10 mouse cellular contexts compared by ENCODE assay signal in the genomic region with DNA sequence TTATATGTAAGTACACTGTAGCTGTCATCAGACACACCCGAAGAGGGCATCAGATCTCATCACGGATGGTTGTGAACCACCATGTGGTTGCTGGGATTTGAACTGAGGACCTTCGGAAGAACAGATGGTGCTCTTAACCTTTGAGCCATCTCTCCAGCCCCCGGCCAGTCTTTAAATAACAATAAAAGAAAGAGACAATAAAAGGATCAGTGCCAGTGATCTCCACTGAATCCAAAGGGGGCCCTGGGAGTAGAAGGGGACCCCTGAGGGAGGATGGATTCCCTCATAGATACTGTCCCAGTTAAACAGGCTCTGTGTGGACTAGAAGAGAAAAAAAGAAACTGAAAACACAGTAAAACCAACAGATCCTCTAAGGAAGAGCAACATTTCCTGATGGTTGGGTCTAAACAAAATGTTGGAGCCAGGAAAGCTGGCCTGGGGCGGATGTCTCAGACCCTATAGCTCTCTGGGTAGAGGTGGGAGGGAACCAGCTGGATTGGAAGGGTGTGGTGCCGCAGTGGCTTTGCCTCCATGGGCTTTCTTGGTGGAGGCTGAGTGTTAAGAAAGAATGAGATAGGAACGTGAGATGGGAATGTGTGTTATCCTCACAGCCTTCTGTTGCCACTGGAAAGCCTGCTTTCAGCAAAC. TPM values are rescaled to one million over a fixed set of nuclear protein-coding genes. Genes with fewer than 3 reads are reported as not detected.
A peak's percentile ranks its signal among the peaks of the same experiment; 100 is the strongest.
DNase-seq lines count a peak whose midpoint lies in the region; ATAC-seq and TF ChIP-seq lines count a peak whose summit lies in the region.
"Had no signal": no experiment of that assay in that cellular context is flagged by ENCODE, and none has a peak within 500 bp of the region (broad histone marks: within the 10 kb centered on the region; RNA-seq: fewer than 3 reads in every experiment).

No protein-coding gene starts in this region.

- H3K27me3 ChIP-seq in liver, embryonic 14.5 days (ENCODE audit: control insufficient read depth, insufficient read depth, low read length) = peaks cover 3% of the 10 kb centered on the region; the same call in 1 of the 2 replicates
- no peaks in the 10 kb centered on the region for H3K27me3 ChIP-seq in forebrain, postnatal 0 days (ENCODE audit: insufficient read depth, low read length)
- H3K27me3 ChIP-seq in midbrain, postnatal 0 days (ENCODE audit: insufficient read depth, low read length) = no peaks in the 10 kb centered on the region
- H3K27me3 ChIP-seq in liver, embryonic 11.5 days (replicated peaks; ENCODE audit: control insufficient read depth, insufficient read depth, low read length) = no peaks in the 10 kb centered on the region

- no peak overlapping the region for H3K4me2 ChIP-seq in liver, embryonic 14.5 days (ENCODE audit: low read depth)
- peak overlapping the region; percentile 96 for H3K4me2 ChIP-seq in forebrain, postnatal 0 days (ENCODE audit: low read depth)
- H3K4me2 ChIP-seq in midbrain, postnatal 0 days (ENCODE audit: low read depth, low read length, poor library complexity, severe bottlenecking) = peak overlapping the region; percentile 22; the same call in 1 of the 2 replicates
- no peak overlapping the region for H3K4me2 ChIP-seq in liver, embryonic 11.5 days

- no peak overlapping the region for H3K9ac ChIP-seq in liver, embryonic 14.5 days (replicated peaks)
- no peak overlapping the region for H3K9ac ChIP-seq in forebrain, postnatal 0 days
- H3K9ac ChIP-seq in midbrain, postnatal 0 days (replicated peaks; ENCODE audit: low read length, poor library complexity, severe bottlenecking) = no peak overlapping the region
- no peak overlapping the region for H3K9ac ChIP-seq in liver, embryonic 11.5 days (ENCODE audit: low read depth, low read length)

- TF ChIP-seq EP300 in liver, embryonic 14.5 days (IDR thresholded peaks at IDR 0.05; ENCODE audit: low read depth) = 0 out of 2 replicates have a peak, but pooled peaks have one; percentile 14

- no peak overlapping the region for H3K4me3 ChIP-seq in liver, embryonic 14.5 days (ENCODE audit: insufficient read depth in 1 of 2, low read depth in 2 of 2, low read length in 2 of 2)
- no peak overlapping the region; the same call in 1 of the 2 replicates for H3K4me3 ChIP-seq in forebrain, postnatal 0 days (ENCODE audit: low read depth, low read length)
- H3K4me3 ChIP-seq in midbrain, postnatal 0 days (ENCODE audit: low read depth, low read length) = 0 out of 2 replicates have a peak overlapping the region, but pooled peaks have one; percentile 3
- H3K4me3 ChIP-seq in liver, embryonic 11.5 days (ENCODE audit: low read depth, low read length) = no peak overlapping the region

- WGBS in liver, embryonic 14.5 days (ENCODE audit: insufficient replicate concordance) = 47% methylated on average over 7 of the region's 7 CpGs
- WGBS in forebrain, postnatal 0 days = 32% methylated on average over 7 of the region's 7 CpGs
- 25% methylated on average over 7 of the region's 7 CpGs for WGBS in midbrain, postnatal 0 days
- 66% methylated on average over 7 of the region's 7 CpGs for WGBS in liver, embryonic 11.5 days

- no peak overlapping the region for H3K27ac ChIP-seq in liver, embryonic 14.5 days
- peak overlapping the region; percentile 4; the same call in 1 of the 2 replicates for H3K27ac ChIP-seq in forebrain, postnatal 0 days (ENCODE audit: low read depth, low read length)
- H3K27ac ChIP-seq in midbrain, postnatal 0 days (ENCODE audit: low read depth, low read length) = no peak overlapping the region; the same call in 1 of the 2 replicates
- no peak overlapping the region for H3K27ac ChIP-seq in liver, embryonic 11.5 days (ENCODE audit: low read depth, low read length)

- DNase-seq in embryo, embryonic 10.5 days (ENCODE audit: low spot score) = peak; percentile 23
- no peak for DNase-seq in embryo, embryonic 9.5 days (ENCODE audit: extremely low spot score)
- DNase-seq in liver, embryonic 14.5 days (ENCODE audit: low read depth in 3 of 3, low spot score in 3 of 3) = no peak
- no peak for DNase-seq in liver
- DNase-seq in forebrain, postnatal 0 days = no peak
- no peak for DNase-seq in midbrain, postnatal 0 days (ENCODE audit: low spot score)
- no peak for DNase-seq in frontal cortex, postnatal 36 days (ENCODE audit: low spot score in 2 of 2)
- no peak for DNase-seq in liver, embryonic 11.5 days (ENCODE audit: low spot score)
- DNase-seq: cerebellum, adult 11-12 months had no signal

- no peaks in the 10 kb centered on the region for H3K36me3 ChIP-seq in liver, embryonic 14.5 days (replicated peaks; ENCODE audit: control insufficient read depth, insufficient read depth, low read depth)
- H3K36me3 ChIP-seq in forebrain, postnatal 0 days (ENCODE audit: insufficient read depth) = no peaks in the 10 kb centered on the region
- H3K36me3 ChIP-seq in midbrain, postnatal 0 days (ENCODE audit: insufficient read depth, low read length) = no peaks in the 10 kb centered on the region
- H3K36me3 ChIP-seq in liver, embryonic 11.5 days (ENCODE audit: control insufficient read depth, insufficient read depth, low read length) = no peaks in the 10 kb centered on the region

- H3K9me3 ChIP-seq in liver, embryonic 14.5 days (ENCODE audit: control insufficient read depth, low read length) = no peaks in the 10 kb centered on the region
- H3K9me3 ChIP-seq in forebrain, postnatal 0 days (ENCODE audit: low read length) = no peaks in the 10 kb centered on the region
- no peaks in the 10 kb centered on the region for H3K9me3 ChIP-seq in midbrain, postnatal 0 days (ENCODE audit: low read length)
- no peaks in the 10 kb centered on the region for H3K9me3 ChIP-seq in liver, embryonic 11.5 days (ENCODE audit: control insufficient read depth, low read length)

- no peak for TF ChIP-seq CTCF in liver, embryonic 14.5 days (IDR thresholded peaks at IDR 0.05; ENCODE audit: low read depth)
- no peak for TF ChIP-seq CTCF in forebrain, postnatal 0 days (IDR thresholded peaks at IDR 0.05; ENCODE audit: low read depth)
- no peak for TF ChIP-seq CTCF in midbrain, postnatal 0 days (IDR thresholded peaks at IDR 0.05)

- peaks cover 24 to 36% of the 10 kb centered on the region in 2 experiments for H3K4me1 ChIP-seq in liver, embryonic 14.5 days (replicated peaks; ENCODE audit: control insufficient read depth in 2 of 2, insufficient read depth in 2 of 2, low read length in 1 of 2)
- peaks cover 26% of the 10 kb centered on the region for H3K4me1 ChIP-seq in forebrain, postnatal 0 days (ENCODE audit: insufficient read depth)
- H3K4me1 ChIP-seq in midbrain, postnatal 0 days (ENCODE audit: insufficient read depth, low read length) = peaks cover 16% of the 10 kb centered on the region
- peaks cover 38% of the 10 kb centered on the region for H3K4me1 ChIP-seq in liver, embryonic 11.5 days (replicated peaks; ENCODE audit: control insufficient read depth, insufficient read depth, low read length)

- no peak for ATAC-seq in liver, embryonic 14.5 days (ENCODE audit: insufficient read depth)
- ATAC-seq in forebrain, postnatal 0 days = no peak
- ATAC-seq in midbrain, postnatal 0 days (ENCODE audit: low FRiP score) = no peak
- no peak for ATAC-seq in liver, embryonic 11.5 days (replicated peaks; ENCODE audit: low FRiP score)
- ATAC-seq: activated CD4-positive, CD25-positive, alpha-beta regulatory T cell, adult 4 months had no signal

RNA-seq across cellular contexts. Expression of a gene that starts 4.1 kb away (rescaled TPM):
- 52.9 and 62.7 TPM in 2 replicates for polyA plus RNA-seq in liver, embryonic 14.5 days (2012; rRNA removed)
- polyA plus RNA-seq in liver, embryonic 14.5 days (2014; fragmentation: Nextera tagmentation; extraction: Ambion mirVana) = 82.7 and 90.1 TPM in 2 replicates
- 128 and 150 TPM in 2 replicates for total RNA-seq in forebrain, postnatal 0 days (2014; rRNA removed)
- polyA plus RNA-seq in forebrain, postnatal 0 days (2015; fragmentation: Nextera tagmentation; extraction: Ambion mirVana) = 307 and 319 TPM in 2 replicates
- 116 and 122 TPM in 2 replicates for total RNA-seq in midbrain, postnatal 0 days (2014; rRNA removed)
- 181 and 187 TPM in 2 replicates for polyA plus RNA-seq in midbrain, postnatal 0 days (2015; fragmentation: Nextera tagmentation; extraction: Ambion mirVana)
- 294 and 295 TPM in 2 replicates for polyA plus RNA-seq in liver, embryonic 11.5 days (2014; fragmentation: Nextera tagmentation; extraction: Ambion mirVana)

Comparison
In these comparisons a context has a peak if more than half of its experiments do, and no peak if none do; other contexts are left out.
1. H3K4me2 ChIP-seq: peak in forebrain, postnatal 0 days (single experiment) and midbrain, postnatal 0 days (single experiment); none in liver, embryonic 14.5 days (single experiment) and liver, embryonic 11.5 days (single experiment).